Mouse (Mus musculus): ENCODE results near the gene Myh7b. TPM values are rescaled to one million over a fixed set of nuclear protein-coding genes. Genes with fewer than 3 reads are reported as not detected.

The Myh7b gene
- total and polyA plus RNA-seq, 3 experiments: 0.51 TPM; not detected in 2

- TF ChIP-seq MEF2A (IDR thresholded peaks at IDR 0.05; ENCODE audit: borderline replicate concordance, low read depth, low read length) (no peak), USF1 (IDR thresholded peaks at IDR 0.05; ENCODE audit: low read depth, low read length) (no peak)
- H3K36me3 ChIP-seq (replicated peaks in 1 of 2; ENCODE audit: control insufficient read depth in 1 of 2, insufficient read depth in 1 of 2, low read length in 1 of 2): peaks cover 0 to 6% of the 10 kb centered on the region in 2 experiments
- H3K4me1 ChIP-seq (ENCODE audit: control insufficient read depth in 1 of 2, insufficient read depth in 2 of 2): peaks cover 2 to 3% of the 10 kb centered on the region in 2 experiments; a peak in 2 of 4 replicates
- H3K9ac ChIP-seq (ENCODE audit: insufficient read depth, low read depth): no peak overlapping the region
- no peak for DNase-seq (ENCODE audit: extremely low read depth)
- H3K27ac ChIP-seq (ENCODE audit: insufficient read depth, low read depth): no peak overlapping the region
- dilution Hi-C loops (cut with MboI; ENCODE audit: extremely low pct_ligation_motif_present, extremely low pct_unique_long_range_greater_than_20kb, low sequenced_read_pairs): no loop called here
- H3K79me2 ChIP-seq (replicated peaks; ENCODE audit: control insufficient read depth, extremely low read depth, insufficient read depth, poor library complexity, severe bottlenecking): no peaks in the 10 kb centered on the region
- no peak overlapping the region for H3K4me2 ChIP-seq (ENCODE audit: insufficient read depth, low read depth, poor library complexity, severe bottlenecking)
- H3K9me3 ChIP-seq (replicated peaks; ENCODE audit: low read length): no peaks in the 10 kb centered on the region
- in situ Hi-C loops (cut with MboI; ENCODE audit: low pct_ligation_motif_present, low pct_unique_long_range_greater_than_20kb, low sequenced_read_pairs): loop anchor here (5.0 kb wide), 1 partner anchor 37 kb away; no protein-coding TSS in a partner anchor
- H3K27me3 ChIP-seq (replicated peaks): peaks cover 25% of the 10 kb centered on the region
- H3K4me3 ChIP-seq (replicated peaks in 1 of 3; ENCODE audit: low read depth in 2 of 3, low read length in 2 of 3, poor library complexity in 1 of 3): no peak overlapping the region
Observed at GRCm38 (mm10) chr2:155623996-155624395, 13.0 kb downstream of the Myh7b start.

- Histone ChIP-seq H3K79me2 (replicated peaks; ENCODE audit: control insufficient read depth, extremely low read depth, insufficient read depth, poor library complexity, severe bottlenecking) (no peaks in the 10 kb centered on the region), H3K4me3 (replicated peaks in 1 of 3; ENCODE audit: low read depth in 2 of 3, low read length in 2 of 3, poor library complexity in 1 of 3) (no peak overlapping the region), H3K36me3 (replicated peaks in 1 of 2; ENCODE audit: control insufficient read depth in 1 of 2, insufficient read depth in 1 of 2, low read length in 1 of 2) (peaks cover 0 to 13% of the 10 kb centered on the region in 2 experiments), H3K4me1 (ENCODE audit: control insufficient read depth in 1 of 2, insufficient read depth in 2 of 2) (0 out of 4 replicates have a peak, but pooled peaks cover 0 to 2% of the 10 kb centered on the region in 2 experiments), H3K27ac (ENCODE audit: insufficient read depth, low read depth) (no peak overlapping the region), H3K4me2 (ENCODE audit: insufficient read depth, low read depth, poor library complexity, severe bottlenecking) (no peak overlapping the region), H3K9me3 (replicated peaks; ENCODE audit: low read length) (no peaks in the 10 kb centered on the region), H3K27me3 (replicated peaks) (peaks cover 25% of the 10 kb centered on the region), H3K9ac (ENCODE audit: insufficient read depth, low read depth) (no peak overlapping the region)
- DNase-seq (ENCODE audit: extremely low read depth): peak; percentile 84
- in situ Hi-C loops (cut with MboI; ENCODE audit: low pct_ligation_motif_present, low pct_unique_long_range_greater_than_20kb, low sequenced_read_pairs): loop anchor here (5.0 kb wide), 1 partner anchor 37 kb away; no protein-coding TSS in a partner anchor
- dilution Hi-C loops (cut with MboI; ENCODE audit: extremely low pct_ligation_motif_present, extremely low pct_unique_long_range_greater_than_20kb, low sequenced_read_pairs): no loop called here
- TF ChIP-seq USF1 (IDR thresholded peaks at IDR 0.05; ENCODE audit: low read depth, low read length) (peak; percentile 39), MXI1 (IDR thresholded peaks at IDR 0.05; ENCODE audit: low read depth, low read length) (peak; percentile 90), NELFE (IDR thresholded peaks at IDR 0.05; ENCODE audit: low read depth, low read length) (no peak), KAT2A (IDR thresholded peaks at IDR 0.05; ENCODE audit: insufficient replicate concordance, low read length) (no peak), E2F4 (IDR thresholded peaks at IDR 0.05; ENCODE audit: insufficient replicate concordance, low read depth, low read length) (no peak), HCFC1 (IDR thresholded peaks at IDR 0.05; ENCODE audit: low read depth, low read length) (no peak), SMC3 (IDR thresholded peaks at IDR 0.05; ENCODE audit: low read depth, low read length) (peak; percentile 85), RAD21 (IDR thresholded peaks at IDR 0.05; ENCODE audit: low read depth, low read length) (peak; percentile 92), ZC3H11A (IDR thresholded peaks at IDR 0.05; ENCODE audit: low read depth, low read length) (peak; percentile 20; the same call in 1 of the 2 replicates), TBP (conservative IDR thresholded peaks at IDR 0.05; ENCODE audit: low read depth, low read length) (no peak), CTCF (conservative IDR thresholded peaks at IDR 0.05 in 1 of 2, IDR thresholded peaks at IDR 0.05 in 1 of 2; ENCODE audit: low read depth in 2 of 2, low read length in 2 of 2) (peak; percentile 75 to 95), USF2 (conservative IDR thresholded peaks at IDR 0.05; ENCODE audit: low read depth, low read length) (no peak), ZKSCAN1 (IDR thresholded peaks at IDR 0.05; ENCODE audit: borderline replicate concordance, low read depth, low read length) (no peak), MAZ (IDR thresholded peaks at IDR 0.05; ENCODE audit: low read depth, low read length) (no peak), TCF12 (IDR thresholded peaks at IDR 0.05; ENCODE audit: low read depth, low read length) (no peak), EP300 (IDR thresholded peaks at IDR 0.05; ENCODE audit: low read length) (no peak), POLR2AphosphoS2 (IDR thresholded peaks at IDR 0.05; ENCODE audit: low read depth, low read length) (no peak), MYC (IDR thresholded peaks at IDR 0.05; ENCODE audit: low read depth, low read length) (peak; percentile 99), MAX (IDR thresholded peaks at IDR 0.05; ENCODE audit: low read length) (peak; percentile 96), CHD2 (IDR thresholded peaks at IDR 0.05; ENCODE audit: low read length) (no peak), ETS1 (conservative IDR thresholded peaks at IDR 0.05; ENCODE audit: low read depth, low read length) (no peak), PAX5 (IDR thresholded peaks at IDR 0.05; ENCODE audit: low read length) (no peak), NRF1 (IDR thresholded peaks at IDR 0.05; ENCODE audit: low read depth, low read length) (no peak), MEF2A (IDR thresholded peaks at IDR 0.05; ENCODE audit: borderline replicate concordance, low read depth, low read length) (0 out of 2 replicates have a peak, but pooled peaks have one; percentile 17), ZNF384 (IDR thresholded peaks at IDR 0.05; ENCODE audit: low read depth, low read length) (no peak), MAFK (IDR thresholded peaks at IDR 0.05; ENCODE audit: insufficient replicate concordance, low read length) (no peak), IRF4 (IDR thresholded peaks at IDR 0.05; ENCODE audit: low read depth, low read length) (no peak), RCOR1 (conservative IDR thresholded peaks at IDR 0.05; ENCODE audit: low read depth, low read length) (no peak), GABPA (IDR thresholded peaks at IDR 0.05; ENCODE audit: insufficient replicate concordance, low read depth, low read length) (no peak), ELF1 (IDR thresholded peaks at IDR 0.05; ENCODE audit: low read depth, low read length) (no peak), SIN3A (IDR thresholded peaks at IDR 0.05; ENCODE audit: low read length) (no peak), JUN (IDR thresholded peaks at IDR 0.05; ENCODE audit: insufficient read depth, low read depth, low read length) (no peak), UBTF (IDR thresholded peaks at IDR 0.05; ENCODE audit: low read depth, low read length) (no peak)
Observed at GRCm38 (mm10) chr2:155624730-155625129, 13.7 kb downstream of the Myh7b start.

Data from CH12.LX (cell line).